Mouse (Mus musculus): ENCODE results near the gene Mertk. TPM values are rescaled to one million over a fixed set of nuclear protein-coding genes. Genes with fewer than 3 reads are reported as not detected.

Gene Mertk
- polyA plus RNA-seq, 2 experiments from 2014 or later, result 0.15 to 0.51 TPM

- ATAC-seq, result no peak
These were observed 27.3 kb downstream of the Mertk start for GRCm38 (mm10) chr2:128726067-128726466.

- ATAC-seq, result no peak
These were observed 27.9 kb downstream of the Mertk start for GRCm38 (mm10) chr2:128726626-128727025.

DNA sequence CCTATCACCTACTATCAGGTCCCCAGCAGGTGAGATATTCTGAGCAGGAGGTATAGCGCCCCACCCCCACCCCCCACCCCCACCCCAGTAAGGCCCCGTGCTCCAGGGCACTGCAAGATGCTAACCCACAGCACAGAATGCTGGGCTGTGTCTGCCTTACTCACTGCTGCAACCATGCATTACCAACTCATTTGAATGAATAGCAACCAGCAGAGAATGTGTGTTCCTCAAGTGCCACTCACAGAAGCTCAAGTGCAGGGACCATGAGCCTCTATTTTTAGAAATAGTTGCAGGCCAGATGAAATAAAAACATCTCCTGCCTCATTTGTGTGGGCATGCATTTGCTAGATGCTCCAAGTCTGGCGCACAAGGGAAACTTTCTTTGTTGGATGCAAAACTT is 28.8 kb downstream of the Mertk start:
- ATAC-seq, result no peak

- no peak for ATAC-seq
These were observed 29.3 kb downstream of the Mertk start for GRCm38 (mm10) chr2:128728066-128728465.

DNA sequence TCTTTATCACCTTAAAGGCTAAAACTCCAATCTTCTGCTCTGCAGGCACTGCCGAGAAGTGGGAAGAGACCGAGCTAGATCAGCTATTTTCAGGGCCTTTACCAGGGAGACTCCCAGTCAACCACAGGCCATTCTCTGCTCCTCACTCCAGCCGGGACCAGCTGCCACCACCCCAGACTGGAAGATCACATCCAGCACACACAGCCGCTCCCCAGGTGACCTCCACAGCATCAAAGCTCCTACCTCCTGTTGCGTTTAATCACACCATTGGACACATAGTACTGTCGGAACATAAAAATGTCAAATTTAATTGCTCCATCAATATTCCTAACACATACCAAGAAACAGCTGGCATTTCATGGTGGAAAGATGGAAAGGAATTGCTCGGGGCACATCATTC is 30.4 kb downstream of the Mertk start:
- no peak for ATAC-seq

DNA sequence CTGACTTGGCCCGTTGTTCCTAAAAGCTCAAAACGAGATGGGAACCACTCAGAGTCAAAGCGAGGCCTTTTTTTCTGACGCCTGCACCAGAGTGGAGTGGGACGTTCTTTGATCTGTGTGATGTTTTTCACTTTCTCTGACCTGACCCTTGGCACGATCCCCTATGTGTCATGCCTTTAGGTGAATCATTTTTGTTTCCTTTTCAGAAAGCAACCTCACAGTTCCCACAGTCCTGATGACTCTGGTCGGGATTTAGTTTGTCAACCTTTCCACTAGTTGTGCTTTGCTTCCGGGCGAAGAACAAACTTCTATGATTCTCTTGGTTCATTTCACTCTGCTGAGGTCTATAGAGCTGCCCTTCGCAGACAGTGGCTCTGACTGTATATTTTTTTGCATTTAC is 32.8 kb downstream of the Mertk start:
- ATAC-seq, result no peak

GRCm38 (mm10) chr2:128731951-128732350 is 33.2 kb downstream of the Mertk start:
- no peak for ATAC-seq

GRCm38 (mm10) chr2:128735089-128735488 is 36.3 kb downstream of the Mertk start:
- no peak for ATAC-seq

- no peak for ATAC-seq
These were observed 38.3 kb downstream of the Mertk start for GRCm38 (mm10) chr2:128737051-128737450.

DNA sequence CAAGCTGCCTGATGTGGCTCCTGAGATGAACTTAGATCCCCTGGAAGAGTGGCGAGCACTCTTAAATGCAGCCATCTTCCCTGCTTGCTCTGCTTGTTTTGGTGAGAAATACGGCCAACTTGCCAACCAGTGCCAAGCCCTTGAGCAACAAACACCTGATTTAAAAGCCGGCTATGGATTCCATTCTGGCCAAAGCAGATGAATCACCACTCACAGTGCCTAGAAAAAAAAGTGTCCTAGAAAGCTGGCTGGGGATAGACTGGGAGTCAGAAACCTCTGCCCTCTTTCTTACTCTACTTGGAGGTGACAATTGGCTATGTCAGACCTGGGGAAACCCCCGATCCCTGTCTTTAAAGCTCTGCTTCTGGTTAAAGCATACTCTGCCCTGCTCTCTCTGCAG is 39.0 kb downstream of the Mertk start:
- ATAC-seq, result no peak

GRCm38 (mm10) chr2:128738725-128739258 is 40.0 kb downstream of the Mertk start:
- no peak for ATAC-seq

- ATAC-seq, result no peak
These were observed 47.3 kb downstream of the Mertk start for GRCm38 (mm10) chr2:128745879-128746620.

- no peak for ATAC-seq
These were observed 47.9 kb downstream of the Mertk start for GRCm38 (mm10) chr2:128746621-128747151.

DNA sequence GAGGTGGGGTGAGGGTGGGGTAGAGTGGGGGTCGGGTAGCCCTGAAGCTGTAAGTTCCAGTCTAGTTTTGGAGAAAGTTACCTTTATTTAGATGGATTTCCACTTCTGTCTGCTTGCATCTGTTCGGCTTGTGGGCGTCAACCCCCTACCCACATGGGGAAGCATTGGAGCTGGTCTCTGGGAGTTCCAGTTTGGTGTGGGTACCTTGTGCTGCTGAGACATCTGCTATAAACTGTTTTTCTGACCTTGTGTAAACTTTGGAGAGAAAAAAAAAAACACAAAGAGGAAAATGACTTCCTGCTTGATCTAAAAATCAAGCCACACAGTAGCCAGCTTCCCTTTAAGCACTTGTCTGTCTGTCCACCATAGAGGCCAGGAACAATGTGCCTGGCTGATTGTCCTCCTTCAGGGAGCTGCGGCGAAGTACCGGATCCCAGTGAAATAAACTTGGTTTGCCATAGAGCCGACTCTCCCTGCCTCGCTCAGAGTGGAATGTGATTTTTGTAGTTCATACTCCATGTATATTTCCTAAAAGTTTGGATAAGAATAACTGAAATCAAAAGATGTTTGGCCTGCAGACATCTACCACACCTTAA is 48.8 kb downstream of the Mertk start:
- no peak for ATAC-seq

- no peak for ATAC-seq
These were observed 49.4 kb downstream of the Mertk start for GRCm38 (mm10) chr2:128748171-128748570.

- ATAC-seq, result no peak
These were observed 52.3 kb downstream of the Mertk start for GRCm38 (mm10) chr2:128751030-128751429.

GRCm38 (mm10) chr2:128753295-128753873 is 54.6 kb downstream of the Mertk start:
- ATAC-seq, result no peak

GRCm38 (mm10) chr2:128755149-128755691 is 56.5 kb downstream of the Mertk start:
- no peak for ATAC-seq

DNA sequence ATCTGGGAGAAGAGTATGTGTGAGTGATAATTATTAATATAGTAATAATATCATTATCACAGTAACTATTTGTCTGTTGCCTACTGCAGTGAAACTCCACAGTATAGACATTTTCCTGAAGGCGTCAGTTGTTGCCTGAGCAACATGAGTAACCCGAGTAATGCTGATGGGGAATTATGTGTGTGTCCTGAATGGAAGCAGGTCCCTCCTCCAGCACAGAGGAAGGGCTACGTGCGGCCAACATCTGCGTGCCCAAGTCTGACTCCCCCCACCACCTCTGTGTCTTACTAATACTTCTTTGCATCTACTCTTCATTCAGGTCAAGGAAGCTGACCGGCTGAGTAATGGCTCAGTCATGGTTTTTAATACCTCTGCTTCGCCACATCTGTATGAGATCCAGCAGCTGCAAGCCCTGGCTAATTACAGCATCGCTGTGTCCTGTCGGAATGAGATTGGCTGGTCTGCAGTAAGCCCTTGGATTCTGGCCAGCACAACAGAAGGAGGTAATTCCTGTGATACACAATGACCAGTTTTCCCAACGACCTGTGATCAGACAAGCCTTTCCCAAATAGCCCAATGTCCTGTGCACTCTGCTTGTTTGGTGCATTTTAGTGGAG is 60.1 kb downstream of the Mertk start:
- ATAC-seq, result no peak

- no peak for ATAC-seq
These were observed 63.3 kb downstream of the Mertk start for GRCm38 (mm10) chr2:128762008-128762407.

GRCm38 (mm10) chr2:128765787-128766186 is 67.0 kb downstream of the Mertk start:
- ATAC-seq, result no peak

DNA sequence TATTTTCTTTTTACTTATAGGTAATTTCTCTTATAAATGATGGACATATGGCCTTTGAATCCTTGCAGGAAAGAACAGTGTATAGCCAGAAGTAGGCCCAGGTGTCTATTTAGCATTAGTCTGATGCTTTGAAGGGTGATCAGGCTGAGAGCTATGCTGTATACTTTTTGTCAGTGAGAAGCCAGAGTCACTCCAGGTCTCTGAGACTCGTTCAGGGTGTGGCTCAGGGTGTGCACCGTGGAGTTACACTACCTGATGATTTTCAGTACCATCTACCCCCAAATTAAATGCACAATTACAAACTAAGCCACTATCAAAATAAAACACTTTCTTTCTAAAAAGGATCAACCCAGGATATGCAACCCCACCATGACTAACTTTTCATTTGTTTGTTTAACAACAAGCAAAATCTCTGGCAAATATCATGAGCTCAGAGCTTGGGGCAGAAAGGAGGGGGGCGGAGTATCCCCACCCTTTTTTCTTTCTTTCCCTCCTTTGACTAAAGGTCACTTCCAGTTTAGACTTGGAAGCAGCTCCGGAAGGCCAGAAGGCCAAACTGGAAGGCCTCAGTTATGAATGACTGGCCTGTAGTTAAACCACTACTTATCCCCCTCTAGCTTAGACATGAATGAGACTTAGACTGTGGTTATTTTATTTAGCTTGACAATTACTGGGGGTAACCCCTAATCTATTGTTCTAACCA is 69.9 kb downstream of the Mertk start:
- ATAC-seq, result no peak
